Mouse (Mus musculus) lung, postnatal 0 days (tissue): Measurements from ENCODE around the gene Ccdc88b. TPM values are rescaled to one million over a fixed set of nuclear protein-coding genes. Genes with fewer than 3 reads are reported as not detected.

Experiments
- ATAC-seq: fragments of 200-750 bp; cut with Nextera tagmentation; 2 replicates; pipeline ENCODE4 v1.8.0; 2017; ENCODE audit warnings: moderate library complexity
- DNase-seq: peaks from one replicate; pipeline ENCODE4 v3.0.0-alpha.2; 2016; ENCODE audit warnings: low spot score
- H3K27ac ChIP-seq: fragments of 300-500 bp; sonication (generic); 2 replicates; pipeline ENCODE4 v1.5.1; 2014; ENCODE audit warnings: antibody characterized with exemption, mild to moderate bottlenecking, low read length, mixed read lengths
- H3K27me3 ChIP-seq: fragments of 300-500 bp; sonication (generic); replicated peaks from 2 replicates; pipeline ENCODE4 v1.6.1; 2014; ENCODE audit warnings: low read length, mixed read lengths; ENCODE audit not compliant: insufficient read depth
- H3K36me3 ChIP-seq: fragments of 300-500 bp; sonication (generic); 2 replicates; pipeline ENCODE4 v1.6.1; 2014; ENCODE audit warnings: low read length, mixed read lengths; ENCODE audit not compliant: insufficient read depth
- H3K4me1 ChIP-seq: fragments of 300-500 bp; sonication (generic); 2 replicates; pipeline ENCODE4 v1.6.1; 2014; ENCODE audit warnings: antibody characterized with exemption, low read depth, low read length, mixed read lengths; ENCODE audit not compliant: insufficient read depth
- H3K4me2 ChIP-seq: fragments of 300-500 bp; sonication (generic); replicated peaks from 2 replicates; pipeline ENCODE4 v1.6.1; 2014; ENCODE audit warnings: low read depth, mild to moderate bottlenecking, low read length, moderate library complexity, mixed read lengths
- H3K4me3 ChIP-seq: fragments of 300-500 bp; sonication (generic); 2 replicates; pipeline ENCODE4 v1.5.1; 2014; ENCODE audit warnings: low read depth, low read length
- H3K9ac ChIP-seq: fragments of 300-500 bp; sonication (generic); replicated peaks from 2 replicates; pipeline ENCODE4 v1.6.1; 2014; ENCODE audit warnings: low read depth, mild to moderate bottlenecking
- H3K9me3 ChIP-seq: fragments of 300-500 bp; sonication (generic); 2 replicates; pipeline ENCODE4 v1.6.1; 2016; ENCODE audit warnings: low read length, mixed read lengths
- CTCF ChIP-seq: IDR thresholded peaks from 2 replicates; pipeline ENCODE4 v1.5.1; 2016; ENCODE audit warnings: antibody characterized with exemption, mild to moderate bottlenecking
- EP300 ChIP-seq: IDR thresholded peaks from 2 replicates; pipeline ENCODE4 v1.6.1; 2016; ENCODE audit warnings: antibody characterized with exemption, mild to moderate bottlenecking, control low read depth
- WGBS: fragments of 180-500 bp; shearing (Covaris S2); extraction: QIAGEN DNeasy Blood & Tissue Kit; methylation state at CpG from one replicate; pipeline ENCODE4 v1.1.7; 2014; 5-methylcytosine and 5-hydroxymethylcytosine counted together
- polyA plus RNA-seq: library from polyadenylated mRNA; unstranded; fragments of >200 nt; fragmentation: Nextera tagmentation; extraction: Ambion mirVana; gene quantifications from 2 replicates; pipeline ENCODE4 v1.2.1, GENCODE M21; 2015

Gene Ccdc88b
- polyA plus RNA-seq: 2.9 and 6.3 TPM in 2 replicates

- DNase-seq (no peak), ATAC-seq (no peak)
- no peak within 1 kb of the TSS for H3K4me3 ChIP-seq
- 0 out of 2 replicates have a peak, but pooled peaks cover 5% of the 10 kb centered on the region for H3K27me3 ChIP-seq
- H3K4me1 ChIP-seq: peaks cover 5% of the 10 kb centered on the region; the same call in 1 of the 2 replicates
- H3K27ac ChIP-seq: no peak within 1 kb of the TSS
- H3K4me2 ChIP-seq: no peak within 1 kb of the TSS
- WGBS: 70% methylated on average over 7 of the region's 7 CpGs
- no peaks in the 10 kb centered on the region for H3K9me3 ChIP-seq
- TF ChIP-seq CTCF: no peak
- no peak for TF ChIP-seq EP300
- no peaks in the 10 kb centered on the region for H3K36me3 ChIP-seq
- H3K9ac ChIP-seq: no peak within 1 kb of the TSS
Observed at GRCm38 (mm10) chr19:6858031-6858430, at the start of gene Ccdc88b. Ccdc88b (minus strand) TSS chr19:6858211.

- DNase-seq (no peak), ATAC-seq (no peak)
- Histone ChIP-seq H3K27ac (no peak overlapping the region), H3K27me3 (no peaks in the 10 kb centered on the region), H3K4me1 (no peaks in the 10 kb centered on the region; the same call in 1 of the 2 replicates), H3K9me3 (no peaks in the 10 kb centered on the region), H3K9ac (no peak overlapping the region; the same call in 1 of the 2 replicates), H3K4me3 (no peak overlapping the region), H3K36me3 (peaks cover 13% of the 10 kb centered on the region; the same call in 1 of the 2 replicates), H3K4me2 (peak overlapping the region; percentile 77; the same call in 1 of the 2 replicates)
- 89% methylated on average over 8 of the region's 8 CpGs for WGBS
- TF ChIP-seq CTCF (no peak), EP300 (no peak)
Observed at GRCm38 (mm10) chr19:6907094-6907493, 49.1 kb upstream of the Ccdc88b start.

- TF ChIP-seq EP300: no peak
- peak; percentile 16; the same call in 1 of the 2 replicates for TF ChIP-seq CTCF
- no peak overlapping the region for H3K4me3 ChIP-seq
- H3K27ac ChIP-seq: no peak overlapping the region; the same call in 1 of the 2 replicates
- WGBS: 60% methylated on average over 3 of the region's 3 CpGs
- no peaks in the 10 kb centered on the region for H3K9me3 ChIP-seq
- H3K27me3 ChIP-seq: no peaks in the 10 kb centered on the region
- no peak overlapping the region for H3K9ac ChIP-seq
- no peaks in the 10 kb centered on the region; the same call in 1 of the 2 replicates for H3K4me1 ChIP-seq
- ATAC-seq (no peak), DNase-seq (no peak)
- H3K4me2 ChIP-seq: no peak overlapping the region
- H3K36me3 ChIP-seq: peaks cover 9% of the 10 kb centered on the region; the same call in 1 of the 2 replicates
Observed at GRCm38 (mm10) chr19:6906199-6906598, 48.2 kb upstream of the Ccdc88b start.

- Histone ChIP-seq H3K4me3 (no peak overlapping the region), H3K9ac (no peak overlapping the region), H3K27me3 (no peaks in the 10 kb centered on the region), H3K9me3 (no peaks in the 10 kb centered on the region), H3K4me2 (no peak overlapping the region), H3K36me3 (peaks cover 9% of the 10 kb centered on the region; the same call in 1 of the 2 replicates), H3K4me1 (no peaks in the 10 kb centered on the region; the same call in 1 of the 2 replicates), H3K27ac (no peak overlapping the region)
- no peak for DNase-seq
- WGBS: 90% methylated on average over 11 of the region's 11 CpGs
- ATAC-seq: no peak
- no peak for TF ChIP-seq EP300
- TF ChIP-seq CTCF: no peak
Observed at GRCm38 (mm10) chr19:6905498-6906159, 47.6 kb upstream of the Ccdc88b start.

GRCm38 (mm10) chr19:6904846-6905245 lies 46.8 kb upstream of the Ccdc88b start:
- H3K9me3 ChIP-seq: no peaks in the 10 kb centered on the region
- no peak overlapping the region for H3K27ac ChIP-seq
- H3K9ac ChIP-seq: no peak overlapping the region
- ATAC-seq: no peak
- H3K4me3 ChIP-seq: no peak overlapping the region
- H3K36me3 ChIP-seq: peaks cover 9% of the 10 kb centered on the region; the same call in 1 of the 2 replicates
- H3K4me1 ChIP-seq: no peaks in the 10 kb centered on the region; the same call in 1 of the 2 replicates
- H3K4me2 ChIP-seq: no peak overlapping the region
- no peak for DNase-seq
- TF ChIP-seq CTCF: no peak
- TF ChIP-seq EP300: no peak
- 70% methylated on average over 2 of the region's 2 CpGs for WGBS
- no peaks in the 10 kb centered on the region for H3K27me3 ChIP-seq

- no peaks in the 10 kb centered on the region for H3K27me3 ChIP-seq
- TF ChIP-seq EP300: no peak
- no peak for TF ChIP-seq CTCF
Observed at GRCm38 (mm10) chr19:6903031-6903430, 45.0 kb upstream of the Ccdc88b start.

More at GRCm38 (mm10) chr19:6903031-6903430, 45.0 kb upstream of the Ccdc88b start:
- Histone ChIP-seq H3K4me1 (no peaks in the 10 kb centered on the region), H3K36me3 (peaks cover 9% of the 10 kb centered on the region; the same call in 1 of the 2 replicates), H3K4me2 (no peak overlapping the region), H3K4me3 (no peak overlapping the region), H3K9me3 (no peaks in the 10 kb centered on the region), H3K27ac (no peak overlapping the region), H3K9ac (no peak overlapping the region)
- 88% methylated on average over 1 of the region's 1 CpGs for WGBS
- ATAC-seq (no peak), DNase-seq (no peak)
